Mouse (Mus musculus): ENCODE results near the gene Tcn2. TPM values are rescaled to one million over a fixed set of nuclear protein-coding genes. Genes with fewer than 3 reads are reported as not detected.
"Not testable (repeated sequence)": the region's sequence is repeated elsewhere in the genome, so short reads cannot be mapped to it uniquely, and the experiment has no call there.

Gene Tcn2
- polyA plus RNA-seq, 1 experiment, result not detected

GRCm38 (mm10) chr11:3920476-3920875, 11.5 kb downstream of the Tcn2 start:
- TF ChIP-seq POLR2A (IDR thresholded peaks at IDR 0.05; ENCODE audit: insufficient read depth, low read depth, low read length) (no peak), CTCF (IDR thresholded peaks at IDR 0.05; ENCODE audit: insufficient read depth, low read depth, low read length) (no peak)
- Histone ChIP-seq H3K4me3 (ENCODE audit: insufficient read depth, low read depth, low read length) (no peak overlapping the region), H3K4me1 (ENCODE audit: control insufficient read depth, insufficient read depth, low read length) (no peaks in the 10 kb centered on the region), H3K27ac (ENCODE audit: insufficient read depth, low read depth, low read length) (no peak overlapping the region)
- WGBS, result 79% methylated on average over 7 of the region's 7 CpGs

- TF ChIP-seq POLR2A (IDR thresholded peaks at IDR 0.05; ENCODE audit: insufficient read depth, low read depth, low read length) (no peak), CTCF (IDR thresholded peaks at IDR 0.05; ENCODE audit: insufficient read depth, low read depth, low read length) (no peak)
- Histone ChIP-seq H3K4me3 (ENCODE audit: insufficient read depth, low read depth, low read length) (no peak overlapping the region), H3K4me1 (ENCODE audit: control insufficient read depth, insufficient read depth, low read length) (no peaks in the 10 kb centered on the region), H3K27ac (ENCODE audit: insufficient read depth, low read depth, low read length) (no peak overlapping the region)
- WGBS, result 57% methylated on average over 1 of the region's 1 CpGs
Observed at GRCm38 (mm10) chr11:3918738-3919137, 13.2 kb downstream of the Tcn2 start.

DNA sequence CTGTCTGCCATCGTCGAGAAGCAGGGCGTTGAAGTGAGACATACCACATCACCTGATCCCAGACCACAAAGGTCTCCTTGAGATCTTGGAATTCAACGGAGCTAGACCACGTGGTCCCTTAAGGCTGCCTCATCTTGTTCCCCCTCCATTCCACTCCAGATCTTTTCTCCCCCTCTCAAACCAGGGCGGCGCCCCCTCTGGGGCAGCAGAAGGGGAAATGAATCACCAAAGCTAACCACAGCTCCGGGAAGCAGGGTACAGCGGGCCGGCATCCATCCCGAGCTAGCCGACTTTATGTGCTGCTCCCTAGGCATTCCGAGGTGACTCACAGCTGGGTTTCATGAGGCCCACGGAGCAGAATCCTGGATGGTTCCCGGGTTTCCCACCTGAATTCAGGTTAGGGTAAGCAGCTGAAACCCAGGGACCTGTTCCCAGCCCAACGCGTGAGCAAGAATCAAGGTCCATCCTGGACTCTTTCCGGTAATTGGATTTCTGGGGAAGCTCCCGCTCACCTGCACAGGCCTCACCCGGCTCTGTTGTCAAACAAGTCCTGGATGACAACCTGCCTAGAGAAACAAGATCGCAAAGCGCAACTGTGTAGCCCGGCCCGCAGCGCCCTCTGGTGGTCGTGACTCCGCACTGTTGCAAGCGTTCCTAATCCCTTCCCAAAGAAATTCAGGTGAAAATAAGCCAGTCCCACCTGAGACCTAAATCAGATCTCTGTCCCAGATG, 17.7 kb downstream of the Tcn2 start, which contains the start of gene Slc35e4:
Gene Slc35e4 (minus strand): TSS at position 556 of the 732 bp plus-strand sequence.
- TF ChIP-seq POLR2A (IDR thresholded peaks at IDR 0.05; ENCODE audit: insufficient read depth, low read depth, low read length), result no peak
- TF ChIP-seq CTCF (IDR thresholded peaks at IDR 0.05; ENCODE audit: insufficient read depth, low read depth, low read length), result peak; percentile 79
- Histone ChIP-seq H3K27ac (ENCODE audit: insufficient read depth, low read depth, low read length) (peak within 1 kb of the TSS; percentile 68), H3K4me1 (ENCODE audit: control insufficient read depth, insufficient read depth, low read length) (peaks cover 28% of the 10 kb centered on the region), H3K4me3 (ENCODE audit: insufficient read depth, low read depth, low read length) (peak within 1 kb of the TSS; percentile 65)
- under 1% methylated on average over 28 of the region's 28 CpGs for WGBS

DNA sequence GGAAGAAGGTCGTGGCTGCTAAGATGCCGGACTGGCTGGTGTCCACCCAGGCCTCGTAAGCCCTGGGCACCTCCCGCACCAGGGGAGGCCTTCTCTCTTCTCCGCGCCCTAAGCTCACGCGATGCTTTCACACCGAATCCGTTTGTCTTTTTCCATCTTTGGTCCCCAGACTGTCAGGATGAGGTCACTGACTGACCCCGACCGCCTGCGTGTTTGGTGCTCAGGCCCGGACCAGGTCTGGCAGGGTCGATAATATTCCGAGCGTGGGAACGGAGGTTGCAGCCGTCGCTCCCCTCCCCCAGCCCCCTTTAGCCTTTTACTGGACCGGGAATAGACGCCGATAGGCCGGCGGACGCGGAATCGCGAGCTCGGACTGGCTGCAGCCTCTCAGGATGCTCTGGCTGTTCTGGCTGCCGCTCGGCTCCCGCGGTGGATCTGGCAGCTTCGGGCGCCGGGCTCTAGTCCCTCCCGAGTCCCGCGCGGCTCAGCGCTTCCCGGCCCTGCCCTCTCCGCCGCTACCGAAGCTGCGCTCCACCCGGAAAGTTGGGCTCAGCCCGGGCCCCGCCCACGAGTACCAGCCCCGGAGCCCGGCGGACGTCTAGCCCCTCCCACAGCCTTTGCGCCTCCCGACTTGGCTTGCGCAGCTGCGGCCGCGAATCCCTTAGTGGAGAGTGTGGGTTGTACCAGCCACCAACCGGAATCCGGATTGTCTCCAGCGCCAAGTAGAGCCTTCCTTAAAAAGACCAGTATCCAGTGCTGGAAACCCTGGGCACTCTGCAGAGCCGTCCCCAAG, 18.4 kb downstream of the Tcn2 start:
- peaks cover 33% of the 10 kb centered on the region for H3K4me1 ChIP-seq (ENCODE audit: control insufficient read depth, insufficient read depth, low read length)
- peak overlapping the region; percentile 68 for H3K27ac ChIP-seq (ENCODE audit: insufficient read depth, low read depth, low read length)
- peak overlapping the region; percentile 65 for H3K4me3 ChIP-seq (ENCODE audit: insufficient read depth, low read depth, low read length)
- 1% methylated on average over 65 of the region's 65 CpGs for WGBS
- TF ChIP-seq CTCF (IDR thresholded peaks at IDR 0.05; ENCODE audit: insufficient read depth, low read depth, low read length), result 0 out of 2 replicates have a peak, but pooled peaks have one; percentile 24
- peak; percentile 59; the same call in 1 of the 2 replicates for TF ChIP-seq POLR2A (IDR thresholded peaks at IDR 0.05; ENCODE audit: insufficient read depth, low read depth, low read length)

- TF ChIP-seq CTCF (IDR thresholded peaks at IDR 0.05; ENCODE audit: insufficient read depth, low read depth, low read length) (no peak), POLR2A (IDR thresholded peaks at IDR 0.05; ENCODE audit: insufficient read depth, low read depth, low read length) (no peak)
- Histone ChIP-seq H3K4me3 (ENCODE audit: insufficient read depth, low read depth, low read length) (peak overlapping the region; percentile 65), H3K4me1 (ENCODE audit: control insufficient read depth, insufficient read depth, low read length) (peaks cover 37% of the 10 kb centered on the region), H3K27ac (ENCODE audit: insufficient read depth, low read depth, low read length) (peak overlapping the region; percentile 42)
- 1% methylated on average over 16 of the region's 16 CpGs for WGBS
Observed at GRCm38 (mm10) chr11:3912875-3913271, 19.1 kb downstream of the Tcn2 start.

GRCm38 (mm10) chr11:3912100-3912874, 19.7 kb downstream of the Tcn2 start:
- H3K4me1 ChIP-seq (ENCODE audit: control insufficient read depth, insufficient read depth, low read length), result peaks cover 42% of the 10 kb centered on the region
- H3K4me3 ChIP-seq (ENCODE audit: insufficient read depth, low read depth, low read length), result peak overlapping the region; percentile 65
- peak overlapping the region; percentile 63 for H3K27ac ChIP-seq (ENCODE audit: insufficient read depth, low read depth, low read length)
- 6% methylated on average over 19 of the region's 19 CpGs for WGBS
- TF ChIP-seq CTCF (IDR thresholded peaks at IDR 0.05; ENCODE audit: insufficient read depth, low read depth, low read length), result peak; percentile 13; the same call in 1 of the 2 replicates
- no peak for TF ChIP-seq POLR2A (IDR thresholded peaks at IDR 0.05; ENCODE audit: insufficient read depth, low read depth, low read length)

- H3K4me1 ChIP-seq (ENCODE audit: control insufficient read depth, insufficient read depth, low read length), result peaks cover 42% of the 10 kb centered on the region
- not testable (repeated sequence) for H3K27ac ChIP-seq (ENCODE audit: insufficient read depth, low read depth, low read length)
- 60% methylated on average over 6 of the region's 6 CpGs for WGBS
Observed at GRCm38 (mm10) chr11:3911440-3911839, 20.5 kb downstream of the Tcn2 start.

DNA sequence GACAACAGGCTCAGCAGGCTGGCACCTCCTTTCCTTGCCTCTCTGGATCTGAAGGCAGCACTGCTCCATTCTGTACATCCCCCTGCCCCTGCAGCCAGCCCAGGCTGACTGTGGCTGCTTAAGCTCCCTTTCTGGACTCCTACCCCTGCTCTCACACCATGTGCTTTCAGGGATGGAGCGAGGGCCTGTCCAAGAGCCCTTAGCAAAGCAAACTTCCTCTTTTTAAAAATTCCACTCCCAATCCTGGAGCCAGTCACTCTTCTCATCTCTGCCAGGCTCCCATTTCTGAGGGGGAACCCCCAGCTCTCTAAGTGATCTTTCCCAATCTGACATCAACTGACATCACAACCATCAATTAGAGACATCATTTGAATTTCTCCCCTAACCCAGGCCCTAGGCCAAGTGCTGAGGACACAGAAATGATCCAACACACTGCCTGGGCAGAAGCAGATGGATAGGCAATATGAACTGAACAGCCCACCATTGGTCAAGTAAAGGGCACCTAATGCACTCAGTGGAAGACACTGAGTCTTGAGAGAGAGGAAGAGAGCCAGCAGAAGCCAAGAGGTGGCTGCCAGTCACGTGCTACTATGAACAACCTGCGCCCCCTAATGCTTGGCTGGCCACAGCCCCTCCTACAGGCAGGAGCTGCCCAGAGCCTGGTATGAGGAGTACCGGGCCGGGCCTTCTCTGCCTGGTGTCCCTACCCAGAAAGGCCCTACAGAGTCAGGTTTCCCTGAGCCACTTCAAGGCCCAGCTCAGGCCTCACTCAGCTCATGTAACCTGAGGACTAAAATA, 21.2 kb downstream of the Tcn2 start:
- Histone ChIP-seq H3K27ac (ENCODE audit: insufficient read depth, low read depth, low read length) (no peak overlapping the region), H3K4me1 (ENCODE audit: control insufficient read depth, insufficient read depth, low read length) (peaks cover 42% of the 10 kb centered on the region), H3K4me3 (ENCODE audit: insufficient read depth, low read depth, low read length) (peak overlapping the region; percentile 27)
- WGBS, result 16% methylated on average over 5 of the region's 5 CpGs
- TF ChIP-seq POLR2A (IDR thresholded peaks at IDR 0.05; ENCODE audit: insufficient read depth, low read depth, low read length) (no peak), CTCF (IDR thresholded peaks at IDR 0.05; ENCODE audit: insufficient read depth, low read depth, low read length) (no peak)

More at GRCm38 (mm10) chr11:3911440-3911839, 20.5 kb downstream of the Tcn2 start:
- H3K4me3 ChIP-seq (ENCODE audit: insufficient read depth, low read depth, low read length), result peak overlapping the region; percentile 27; the same call in 1 of the 2 replicates
